Mouse (Mus musculus) heart, postnatal 0 days (tissue): ENCODE data around the gene Gtf2a1l.

Experiments
- CTCF ChIP-seq: IDR thresholded peaks from 2 replicates; pipeline ENCODE4 v1.5.1; 2016; ENCODE audit warnings: antibody characterized with exemption, control low read depth, low read depth
- EP300 ChIP-seq: IDR thresholded peaks from 2 replicates; pipeline ENCODE4 v1.6.1; 2016; ENCODE audit warnings: antibody characterized with exemption, low read depth

GRCm38 (mm10) chr17:88626347-88626811 lies 42.1 kb upstream of the Gtf2a1l start:
- TF ChIP-seq EP300 (no peak), CTCF (no peak)
